Mouse (Mus musculus): ENCODE data around the gene Znrf4.
A peak's percentile ranks its signal among the peaks of the same experiment; 100 is the strongest.

Znrf4 gene

GRCm38 (mm10) chr17:56468380-56468779 is 43.9 kb downstream of the Znrf4 start:
- no peak for DNase-seq (ENCODE audit: low read depth, low spot score)

- no peak for DNase-seq (ENCODE audit: low read depth, low spot score)
Observed at GRCm38 (mm10) chr17:56467456-56467884, 44.8 kb downstream of the Znrf4 start.

GRCm38 (mm10) chr17:56466747-56467146 is 45.5 kb downstream of the Znrf4 start:
- DNase-seq (ENCODE audit: low read depth, low spot score) = no peak

- DNase-seq (ENCODE audit: low read depth, low spot score) = no peak
Observed at GRCm38 (mm10) chr17:56464817-56465216, 47.4 kb downstream of the Znrf4 start.

- DNase-seq (ENCODE audit: low read depth, low spot score) = no peak
Observed at GRCm38 (mm10) chr17:56464345-56464744, 47.9 kb downstream of the Znrf4 start.

- no peak for DNase-seq (ENCODE audit: low read depth, low spot score)
Observed at GRCm38 (mm10) chr17:56463500-56463899, 48.7 kb downstream of the Znrf4 start.

- no peak for DNase-seq (ENCODE audit: low read depth, low spot score)
Observed at GRCm38 (mm10) chr17:56462835-56463455, 49.3 kb downstream of the Znrf4 start.

GRCm38 (mm10) chr17:56461771-56462743 is 50.2 kb downstream of the Znrf4 start:
- peak; percentile 100 for DNase-seq (ENCODE audit: low read depth, low spot score)
